Mouse (Mus musculus): Measurements from ENCODE around the gene Pacsin3.
A peak's percentile ranks its signal among the peaks of the same experiment; 100 is the strongest.

Gene Pacsin3

GRCm38 (mm10) chr2:91306589-91306988, 50.8 kb downstream of the Pacsin3 start:
- no peak for DNase-seq

- peak; percentile 70 to 80 for DNase-seq
Observed at GRCm38 (mm10) chr2:91308680-91309079, 52.9 kb downstream of the Pacsin3 start.

GRCm38 (mm10) chr2:91309546-91309945, 53.8 kb downstream of the Pacsin3 start:
- DNase-seq, result no peak

- no peak for DNase-seq
Observed at GRCm38 (mm10) chr2:91312578-91313311, 57.0 kb downstream of the Pacsin3 start.

- DNase-seq, result no peak
Observed at GRCm38 (mm10) chr2:91314184-91314583, 58.4 kb downstream of the Pacsin3 start.

Measured in thymus, adult 18-20 months (tissue).